Mouse (Mus musculus) megakaryocyte, embryonic 14.5 days (primary cell): ENCODE data around the gene Slc45a3.

ENCODE experiments used
- FLI1 ChIP-seq: IDR thresholded peaks from 2 replicates; pipeline ENCODE4 v1.6.1; 2012; ENCODE audit warnings: low read length, inconsistent platforms, mixed read lengths
- GATA1 ChIP-seq: IDR thresholded peaks from 3 replicates; pipeline ENCODE4 v1.6.1; 2012; ENCODE audit warnings: mixed read lengths, low read length, inconsistent platforms, borderline replicate concordance

DNA sequence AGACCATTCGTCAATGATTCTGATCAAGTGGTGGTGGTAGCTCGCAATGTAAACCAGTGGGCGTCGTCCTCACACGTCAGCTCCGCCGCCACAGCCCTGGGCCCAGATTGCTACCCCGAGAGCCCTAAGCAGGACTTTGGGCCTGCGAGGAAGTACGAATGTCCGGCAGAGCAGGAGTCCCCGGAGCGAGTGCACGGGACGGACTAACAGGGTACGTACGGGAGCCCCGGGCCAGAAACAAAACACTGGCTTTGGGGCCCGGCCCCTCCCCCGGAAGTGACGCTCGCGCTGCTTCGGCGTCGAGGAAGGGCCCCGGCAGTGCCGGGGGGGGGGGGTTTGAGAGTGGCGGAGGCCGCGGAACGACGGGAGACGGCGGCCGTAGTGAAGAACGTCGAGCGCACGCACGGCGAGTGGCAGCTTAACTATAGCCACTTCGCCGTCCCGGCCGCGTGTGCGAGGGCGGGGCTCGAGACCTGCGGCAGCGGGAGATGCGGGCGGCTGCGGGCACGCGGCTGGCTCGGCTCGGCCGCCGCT is 44.6 kb downstream of the Slc45a3 start, which contains the start of gene Elk4:
- TF ChIP-seq GATA1 (no peak), FLI1 (no peak)
